Mouse (Mus musculus): Measurements from ENCODE around the gene Ppp1r27.

GRCm38 (mm10) chr11:120578694-120579243 is 27.8 kb upstream of the Ppp1r27 start:
- no peak for TF ChIP-seq CTCF (IDR thresholded peaks at IDR 0.05; ENCODE audit: control insufficient read depth, insufficient read depth, insufficient read length)
- TF ChIP-seq MYOD1 (IDR thresholded peaks at IDR 0.05; ENCODE audit: control insufficient read depth, insufficient read length, low read depth) = no peak
- no peak for TF ChIP-seq MYOG (IDR thresholded peaks at IDR 0.05; ENCODE audit: control insufficient read depth, extremely low read depth, insufficient read length)
- TF ChIP-seq CEBPB (IDR thresholded peaks at IDR 0.05; ENCODE audit: low read depth) = no peak
- TF ChIP-seq MAX (IDR thresholded peaks at IDR 0.05) = no peak
- no peak for TF ChIP-seq USF1 (IDR thresholded peaks at IDR 0.05; ENCODE audit: low read depth)
- TF ChIP-seq FOSL1 (IDR thresholded peaks at IDR 0.05; ENCODE audit: insufficient read depth, low read length, poor library complexity, severe bottlenecking) = no peak

Measured in C2C12 (cell line).